Mouse (Mus musculus): ENCODE measurements around the gene Cox14.

GRCm38 (mm10) chr15:99723515-99724291 is 1.7 kb upstream of the Cox14 start:
- TF ChIP-seq POLR2A (IDR thresholded peaks at IDR 0.05; ENCODE audit: control insufficient read depth, extremely low read depth, insufficient read depth, low read length, poor library complexity): no peak
- TF ChIP-seq CTCF (IDR thresholded peaks at IDR 0.05; ENCODE audit: borderline replicate concordance, control insufficient read depth, extremely low read depth, insufficient read depth, low read length, poor library complexity): no peak

Measured in thymus, adult 2 months (tissue).